Mouse (Mus musculus) megakaryocyte progenitor cell, adult 5-6 weeks (primary cell): Measurements from ENCODE around the gene Olfr1102. TPM values are rescaled to one million over a fixed set of nuclear protein-coding genes. Genes with fewer than 3 reads are reported as not detected.

Experiments used
- ATAC-seq: replicated peaks from 2 replicates; pipeline ENCODE4 v1.8.0; 2016; ENCODE audit warnings: mild to moderate bottlenecking, moderate TSS enrichment, inconsistent platforms; ENCODE audit not compliant: poor library complexity
- total RNA-seq, 2 experiments: library from RNA; stranded (forward) in 1 of 2; stranded (reverse) in 1 of 2; fragments of 157-497, 149-512 nt in 1 of 2; fragments of 200-1000 nt in 1 of 2; gene quantifications; 2 replicates each; pipeline versions ENCODE4 v1.2.3 to v1.2.4; 2015 to 2017

The Olfr1102 gene
- total RNA-seq (2015) (not detected in 2 replicates), total RNA-seq (2017) (not detected in 2 replicates)

DNA sequence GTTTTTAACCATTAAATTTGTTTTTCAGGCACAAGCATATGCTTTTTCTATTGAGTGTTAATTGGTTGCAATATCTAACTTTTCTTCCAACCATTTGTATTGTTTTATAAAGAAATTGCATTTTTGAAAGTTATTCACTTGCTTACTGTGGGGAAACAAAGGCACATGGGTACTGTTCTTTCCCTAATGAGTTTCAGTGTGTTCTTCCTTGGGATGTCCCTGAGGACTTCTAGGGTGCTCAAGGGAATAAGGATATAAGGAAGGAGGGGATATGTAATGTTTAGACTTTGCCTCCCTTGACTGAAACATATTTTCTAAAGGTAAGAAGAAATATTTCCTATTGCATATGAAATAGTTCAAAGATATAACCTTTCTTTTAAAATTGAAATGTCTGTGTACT, at the start of gene Olfr1102:
Olfr1102 (plus strand) TSS at position 301 of the 400 bp plus-strand sequence.
- ATAC-seq, result no peak

DNA sequence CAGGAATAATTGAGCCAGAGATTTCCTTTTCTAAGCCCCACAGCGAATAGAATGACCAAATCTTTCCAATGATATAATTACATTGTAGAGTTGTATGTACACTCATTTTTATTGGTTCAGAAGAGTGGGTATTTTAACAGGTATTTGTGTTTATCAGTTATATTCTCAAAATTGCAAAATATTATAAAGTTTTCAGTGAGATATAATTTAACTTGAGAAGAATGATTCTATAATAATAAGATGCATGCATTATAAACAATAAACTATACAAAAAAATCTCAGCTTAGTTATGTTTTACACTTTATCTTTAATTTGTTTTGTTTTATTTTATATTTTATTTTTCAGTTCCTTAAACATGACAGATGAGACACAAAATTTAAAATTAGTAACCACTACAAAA, 37.6 kb upstream of the Olfr1102 start, which contains the start of gene Olfr1099:
Olfr1099 (minus strand) TSS at position 101 of the 400 bp plus-strand sequence.
- ATAC-seq, result no peak

DNA sequence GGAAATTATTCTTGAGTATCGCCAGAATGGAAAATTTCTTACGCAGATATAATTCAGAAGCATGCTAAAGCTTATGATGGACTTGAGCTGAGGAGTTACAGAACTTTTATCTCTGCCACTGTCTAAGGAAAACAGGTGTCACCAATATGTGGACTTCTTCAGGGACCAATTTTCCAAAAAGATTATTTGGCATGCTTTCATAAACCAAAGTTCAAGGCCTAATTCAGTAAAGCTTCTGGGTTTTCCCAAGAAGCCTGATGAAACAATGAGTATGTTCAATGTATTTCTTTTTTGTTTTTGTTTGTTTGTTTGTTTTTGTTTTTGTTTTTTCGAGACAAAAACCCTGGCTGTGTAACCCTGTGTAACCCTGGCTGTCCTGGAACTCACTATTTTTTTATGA, 18.3 kb upstream of the Olfr1102 start, which contains the start of gene Olfr1100:
Olfr1100 (minus strand) TSS at position 101 of the 400 bp plus-strand sequence.
- no peak for ATAC-seq

DNA sequence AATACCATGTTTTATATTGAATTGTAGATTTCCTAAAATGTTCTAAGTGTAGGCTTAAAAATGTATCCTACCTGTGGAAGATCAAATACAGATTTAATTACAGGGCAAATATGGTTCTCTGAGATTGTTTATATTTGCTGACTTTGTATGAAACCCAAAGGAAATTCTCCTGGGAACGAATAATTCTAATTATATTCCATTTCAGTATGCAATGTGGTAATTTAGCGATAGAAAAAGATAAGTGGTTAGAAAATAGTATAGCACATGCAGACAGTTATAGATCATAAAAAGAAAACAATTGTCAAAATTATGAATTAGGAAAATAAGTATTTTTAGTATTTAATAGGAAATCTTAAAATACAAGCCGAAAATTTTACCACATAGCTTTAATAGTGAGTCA, 7.1 kb upstream of the Olfr1102 start, which contains the start of gene Olfr1101:
Olfr1101 (minus strand) TSS at position 101 of the 400 bp plus-strand sequence.
- no peak for ATAC-seq

DNA sequence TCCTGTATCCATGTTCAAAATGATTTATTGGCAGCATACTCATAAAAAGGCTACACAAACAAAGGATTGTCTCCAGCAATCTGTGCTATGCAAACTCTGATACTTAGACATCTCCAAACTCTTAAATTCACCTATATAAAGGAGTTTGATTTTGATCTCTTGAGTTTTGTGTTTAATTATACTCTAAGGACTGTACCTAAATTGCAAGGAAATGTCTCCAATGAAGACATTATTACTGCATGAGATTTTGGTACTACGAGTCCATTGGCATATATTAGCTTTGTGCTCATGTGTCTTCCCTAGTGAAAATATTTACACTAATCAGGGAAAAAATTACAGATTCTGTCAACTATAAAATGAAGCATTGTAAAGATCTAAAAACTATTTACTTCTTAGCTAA, 28.8 kb downstream of the Olfr1102 start, which contains the start of gene Olfr1104:
Olfr1104 (minus strand) TSS at position 101 of the 400 bp plus-strand sequence.
- no peak for ATAC-seq

DNA sequence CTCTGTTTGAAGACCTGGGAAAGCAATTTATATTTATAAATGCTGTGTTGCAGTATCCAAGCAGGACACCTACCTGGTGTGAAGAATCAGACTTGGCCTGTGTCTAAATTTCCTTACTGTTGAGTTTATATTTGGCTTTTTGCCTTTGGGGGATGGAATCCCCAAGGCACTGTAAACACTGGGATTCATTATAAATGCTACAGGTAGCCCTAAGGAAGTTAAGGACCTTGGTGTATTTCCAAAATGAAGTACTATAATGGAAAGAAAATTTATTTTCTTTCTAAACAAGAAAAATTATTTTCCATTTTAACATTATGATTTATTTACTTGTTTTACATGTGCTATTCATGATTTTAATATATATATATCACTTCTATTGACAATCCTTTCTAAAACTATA, 38.2 kb downstream of the Olfr1102 start, which contains the start of gene Olfr1105:
Olfr1105 (minus strand) TSS at position 101 of the 400 bp plus-strand sequence.
- ATAC-seq, result no peak

DNA sequence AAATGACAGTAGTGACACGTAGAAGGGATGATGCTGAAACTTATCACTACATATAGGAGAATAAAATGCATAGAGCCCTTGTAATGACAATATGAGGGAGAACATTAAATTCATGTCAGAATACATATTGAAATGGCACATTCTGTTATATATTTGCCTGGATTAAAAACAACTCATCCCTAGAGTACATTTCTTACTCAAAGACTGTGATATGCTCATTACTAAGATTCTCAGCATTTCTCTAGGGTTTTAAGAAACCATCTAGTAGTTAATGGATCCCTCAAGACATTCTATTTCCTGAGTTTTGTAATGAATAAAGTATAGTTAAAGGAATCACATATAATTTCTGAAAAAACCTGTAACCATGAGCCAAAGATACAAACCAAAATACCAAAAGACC, 54.0 kb downstream of the Olfr1102 start, which contains the start of gene Olfr1106:
Olfr1106 (minus strand) TSS at position 101 of the 400 bp plus-strand sequence.
- no peak for ATAC-seq

Other genes starting within 250 kb of the Olfr1102 start
- not detected in 2 replicates for gene Olfr1090, start 239.4 kb upstream of the Olfr1102 start, total RNA-seq (2015)
- not detected in 2 replicates for gene Olfr1090, start 239.4 kb upstream of the Olfr1102 start, total RNA-seq (2017)
- gene Olfr1093, start 215.9 kb upstream of the Olfr1102 start, total RNA-seq (2015), result not detected in 2 replicates
- not detected in 2 replicates for gene Olfr1093, start 215.9 kb upstream of the Olfr1102 start, total RNA-seq (2017)
- not detected in 2 replicates for gene Olfr141, start 188.4 kb upstream of the Olfr1102 start, total RNA-seq (2015)
- not detected in 2 replicates for gene Olfr141, start 188.4 kb upstream of the Olfr1102 start, total RNA-seq (2017)
- gene Olfr1094, start 173.7 kb upstream of the Olfr1102 start, total RNA-seq (2015), result not detected in 2 replicates
- not detected in 2 replicates for gene Olfr1094, start 173.7 kb upstream of the Olfr1102 start, total RNA-seq (2017)
- gene Olfr1095, start 146.7 kb upstream of the Olfr1102 start, total RNA-seq (2015), result not detected in 2 replicates
- gene Olfr1095, start 146.7 kb upstream of the Olfr1102 start, total RNA-seq (2017), result not detected in 2 replicates
- gene Gm13723, start 123.6 kb upstream of the Olfr1102 start, total RNA-seq (2015), result not detected in 2 replicates
- gene Gm13723, start 123.6 kb upstream of the Olfr1102 start, total RNA-seq (2017), result not detected in 2 replicates
- not detected in 2 replicates for gene Olfr1097, start 106.2 kb upstream of the Olfr1102 start, total RNA-seq (2015)
- not detected in 2 replicates for gene Olfr1097, start 106.2 kb upstream of the Olfr1102 start, total RNA-seq (2017)
- not detected in 2 replicates for gene Olfr1098, start 73.9 kb upstream of the Olfr1102 start, total RNA-seq (2015)
- not detected in 2 replicates for gene Olfr1098, start 73.9 kb upstream of the Olfr1102 start, total RNA-seq (2017)
- not detected in 2 replicates for gene Olfr1099, start 37.7 kb upstream of the Olfr1102 start, total RNA-seq (2015)
- gene Olfr1099, start 37.7 kb upstream of the Olfr1102 start, total RNA-seq (2017), result not detected in 2 replicates
- gene Olfr1100, start 18.4 kb upstream of the Olfr1102 start, total RNA-seq (2015), result not detected in 2 replicates
- not detected in 2 replicates for gene Olfr1100, start 18.4 kb upstream of the Olfr1102 start, total RNA-seq (2017)
- gene Olfr1101, start 7.2 kb upstream of the Olfr1102 start, total RNA-seq (2015), result not detected in 2 replicates
- gene Olfr1101, start 7.2 kb upstream of the Olfr1102 start, total RNA-seq (2017), result not detected in 2 replicates
- gene Olfr1104, start 28.7 kb downstream of the Olfr1102 start, total RNA-seq (2015), result not detected in 2 replicates
- gene Olfr1104, start 28.7 kb downstream of the Olfr1102 start, total RNA-seq (2017), result not detected in 2 replicates
- gene Olfr1105, start 38.1 kb downstream of the Olfr1102 start, total RNA-seq (2015), result not detected in 2 replicates
- gene Olfr1105, start 38.1 kb downstream of the Olfr1102 start, total RNA-seq (2017), result not detected in 2 replicates
- not detected in 2 replicates for gene Olfr1106, start 53.9 kb downstream of the Olfr1102 start, total RNA-seq (2015)
- gene Olfr1106, start 53.9 kb downstream of the Olfr1102 start, total RNA-seq (2017), result not detected in 2 replicates
- gene Olfr1107, start 77.4 kb downstream of the Olfr1102 start, total RNA-seq (2015), result not detected in 2 replicates
- gene Olfr1107, start 77.4 kb downstream of the Olfr1102 start, total RNA-seq (2017), result not detected in 2 replicates
- gene Olfr1109, start 97.6 kb downstream of the Olfr1102 start, total RNA-seq (2015), result not detected in 2 replicates
- gene Olfr1109, start 97.6 kb downstream of the Olfr1102 start, total RNA-seq (2017), result not detected in 2 replicates
- gene Olfr259, start 116.2 kb downstream of the Olfr1102 start, total RNA-seq (2015), result not detected in 2 replicates
- gene Olfr259, start 116.2 kb downstream of the Olfr1102 start, total RNA-seq (2017), result not detected in 2 replicates
- gene Olfr1110, start 141.9 kb downstream of the Olfr1102 start, total RNA-seq (2015), result not detected in 2 replicates
- not detected in 2 replicates for gene Olfr1110, start 141.9 kb downstream of the Olfr1102 start, total RNA-seq (2017)
- not detected in 2 replicates for gene Olfr1111, start 154.2 kb downstream of the Olfr1102 start, total RNA-seq (2015)
- not detected in 2 replicates for gene Olfr1111, start 154.2 kb downstream of the Olfr1102 start, total RNA-seq (2017)
- gene Olfr1112, start 189.4 kb downstream of the Olfr1102 start, total RNA-seq (2015), result not detected in 2 replicates
- not detected in 2 replicates for gene Olfr1112, start 189.4 kb downstream of the Olfr1102 start, total RNA-seq (2017)
- gene Olfr1113, start 210.6 kb downstream of the Olfr1102 start, total RNA-seq (2015), result not detected in 2 replicates
- gene Olfr1113, start 210.6 kb downstream of the Olfr1102 start, total RNA-seq (2017), result not detected in 2 replicates
- not detected in 2 replicates for gene Olfr1115, start 249.6 kb downstream of the Olfr1102 start, total RNA-seq (2015)
- gene Olfr1115, start 249.6 kb downstream of the Olfr1102 start, total RNA-seq (2017), result not detected in 2 replicates